Mouse (Mus musculus) frontal cortex, adult 2 months (tissue): ENCODE data around the gene Bcat1. TPM values are rescaled to one million over a fixed set of nuclear protein-coding genes. Genes with fewer than 3 reads are reported as not detected.
A peak's percentile ranks its signal among the peaks of the same experiment; 100 is the strongest.

Source experiments
- DNase-seq, 2 experiments: peaks; one replicate each; pipeline ENCODE4 v3.0.0; 2022; ENCODE audit warnings: low spot score in 1 of 2; ENCODE audit errors: extremely low spot score in 1 of 2
- polyA plus RNA-seq: library from polyadenylated mRNA; depleted of rRNA; stranded (reverse); fragments of >200 nt; gene quantifications from 2 replicates; pipeline ENCODE4 v1.2.3, GENCODE M21; 2012; rRNA removed

The Bcat1 gene
- polyA plus RNA-seq = 33.3 and 38.0 TPM in 2 replicates

DNA sequence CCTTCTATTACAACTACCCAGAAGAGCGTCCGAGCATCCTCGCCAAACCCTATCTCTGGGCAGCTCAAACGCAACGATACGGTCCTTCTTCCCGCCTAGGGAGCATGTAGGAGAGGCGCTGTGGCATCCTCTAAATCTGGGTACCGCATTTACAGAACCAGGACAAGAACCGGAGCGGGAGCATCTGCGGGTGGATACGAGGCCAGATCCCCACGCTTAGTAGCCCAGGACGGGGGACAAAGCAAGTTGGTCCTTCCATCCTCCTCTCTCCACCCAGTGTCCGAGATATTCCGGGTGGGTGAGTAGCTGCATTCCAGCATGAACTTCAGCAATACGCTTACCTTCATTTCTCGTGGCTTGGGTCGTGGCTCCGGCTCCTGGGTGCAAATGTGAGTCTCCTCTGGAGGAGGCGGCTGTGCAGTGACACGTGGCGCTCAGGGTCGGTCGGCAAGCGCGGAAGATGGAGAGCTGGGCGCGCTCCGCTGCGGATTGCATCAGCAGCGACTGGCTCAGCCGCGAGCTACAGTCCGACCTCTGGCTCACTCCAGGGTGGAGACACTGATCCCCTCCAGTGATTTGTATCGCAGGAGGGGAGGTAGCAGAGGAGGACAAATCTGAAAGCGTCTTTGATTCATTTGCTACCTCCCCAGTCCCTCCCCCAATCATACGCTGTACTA is at the start of gene Bcat1:
Gene Bcat1, minus strand, starts transcription at position 637 of the 677 bp plus-strand sequence.
- DNase-seq = peak in 1 of 2 experiments; percentile 21

DNA sequence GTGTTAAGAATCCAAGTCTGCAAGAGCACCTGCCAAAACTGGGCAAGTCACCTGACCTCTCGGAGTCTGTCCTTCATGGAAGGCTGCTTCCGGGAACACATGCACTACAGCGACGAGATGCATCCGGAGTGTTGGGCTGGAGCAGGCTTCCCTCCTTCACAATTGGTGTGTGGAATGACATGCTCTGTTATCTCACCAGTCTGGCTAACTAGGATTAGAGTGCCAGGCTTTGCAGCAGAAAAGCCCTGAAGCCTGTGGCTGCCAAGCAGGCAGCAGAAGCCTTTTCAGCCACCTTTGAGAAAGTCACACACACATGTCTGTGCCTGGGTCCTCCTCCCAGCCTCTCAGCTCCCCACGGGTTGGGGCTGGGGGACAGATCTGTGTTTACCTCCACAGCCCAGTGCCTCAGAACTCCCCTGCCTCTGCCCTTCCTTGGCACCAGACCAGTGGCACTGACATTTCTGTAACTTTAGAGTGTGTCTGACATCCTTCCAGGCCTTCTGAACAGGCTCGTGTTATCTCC is 49.7 kb upstream of the Bcat1 start:
- no peak for DNase-seq

DNA sequence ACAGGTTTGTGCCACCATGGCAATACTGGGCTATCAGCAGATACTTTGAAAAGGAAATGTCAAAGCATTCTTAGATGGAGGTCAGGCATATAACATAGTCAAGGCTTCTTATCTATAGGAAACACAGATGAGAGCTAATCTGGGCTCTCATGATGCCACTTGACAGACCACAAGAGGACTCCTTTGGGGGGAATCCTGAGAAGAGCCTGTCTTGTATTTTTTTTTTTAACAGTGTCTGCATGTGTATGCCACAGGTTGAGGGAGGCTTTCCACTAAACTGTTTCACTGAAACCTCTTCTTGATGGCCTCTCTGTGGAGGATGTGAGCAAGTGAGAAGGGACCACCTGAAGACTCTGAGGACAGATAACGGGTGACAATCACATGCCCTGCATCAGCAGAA is 48.6 kb upstream of the Bcat1 start:
- no peak for DNase-seq

DNA sequence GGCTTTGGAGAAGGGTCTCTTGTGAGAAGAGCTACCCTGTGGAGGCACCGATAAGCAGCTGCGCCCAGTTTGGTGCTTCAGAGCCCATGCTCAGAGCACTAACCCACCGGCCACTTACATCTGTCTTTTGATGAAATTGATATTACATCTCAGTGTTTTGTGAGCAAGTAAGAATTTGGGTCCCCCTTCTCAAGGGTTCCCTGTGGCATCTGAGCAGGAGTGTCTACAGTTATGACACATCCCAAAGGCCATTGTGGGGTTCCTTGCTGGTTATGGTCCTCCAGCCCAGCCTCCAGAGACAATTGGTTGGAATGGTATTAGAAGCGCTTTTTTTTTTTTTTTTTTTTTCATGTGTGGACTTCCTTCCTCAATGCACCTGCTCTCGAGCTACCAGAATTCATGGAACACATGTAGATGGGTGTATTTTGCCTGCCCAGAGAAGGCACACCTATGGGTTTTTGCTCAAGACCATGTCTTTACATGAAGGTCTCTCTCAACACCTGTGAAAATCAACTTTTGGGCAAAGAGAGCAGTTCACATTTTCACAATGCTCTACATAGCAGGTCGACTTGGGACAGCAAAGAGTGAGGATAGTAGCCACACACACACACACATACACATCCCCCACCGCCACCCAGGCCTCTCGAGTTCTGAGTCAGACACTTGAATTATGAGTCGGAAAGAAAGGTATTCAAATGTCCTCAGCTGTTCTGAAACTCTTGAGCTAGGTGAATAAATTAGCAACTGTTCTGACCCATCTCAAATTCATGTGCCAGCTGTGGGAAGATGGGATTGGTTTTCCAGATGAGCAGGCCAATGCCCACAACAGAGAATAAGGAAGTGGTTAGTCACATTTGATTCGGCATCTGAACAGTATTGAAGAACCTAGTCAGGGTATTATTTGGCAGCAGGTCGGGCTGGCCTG is 47.4 kb upstream of the Bcat1 start:
- DNase-seq = no peak

DNA sequence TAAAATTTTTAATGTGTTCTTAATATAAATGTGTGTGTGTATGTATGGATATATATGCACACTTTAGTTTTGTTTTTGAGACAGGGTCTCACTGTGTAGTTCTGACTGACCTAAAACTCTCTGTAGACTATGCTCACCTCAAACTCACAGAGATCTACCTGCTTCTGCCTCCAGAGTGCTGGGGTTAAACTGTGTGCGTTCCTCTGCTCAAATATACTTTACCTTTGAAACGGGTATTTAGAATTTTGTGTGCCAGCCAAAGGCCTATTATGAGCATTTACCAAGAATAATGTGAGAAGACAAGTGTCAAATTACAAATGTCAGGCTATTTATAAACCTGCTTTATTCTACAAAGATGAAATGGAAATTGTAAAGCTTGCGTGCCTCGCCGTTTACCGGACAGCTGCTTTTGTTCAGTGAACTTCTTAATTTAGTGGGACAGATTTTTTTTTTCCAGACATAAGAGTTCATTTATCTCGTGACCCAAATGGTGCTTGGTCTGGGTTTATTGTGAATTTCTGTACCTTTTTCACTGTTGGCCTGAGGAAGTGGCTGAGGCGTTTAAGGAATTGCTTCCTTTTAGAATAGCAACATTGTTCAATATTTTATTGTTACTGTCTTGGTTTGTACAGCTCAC is 46.6 kb upstream of the Bcat1 start:
- DNase-seq = no peak

DNA sequence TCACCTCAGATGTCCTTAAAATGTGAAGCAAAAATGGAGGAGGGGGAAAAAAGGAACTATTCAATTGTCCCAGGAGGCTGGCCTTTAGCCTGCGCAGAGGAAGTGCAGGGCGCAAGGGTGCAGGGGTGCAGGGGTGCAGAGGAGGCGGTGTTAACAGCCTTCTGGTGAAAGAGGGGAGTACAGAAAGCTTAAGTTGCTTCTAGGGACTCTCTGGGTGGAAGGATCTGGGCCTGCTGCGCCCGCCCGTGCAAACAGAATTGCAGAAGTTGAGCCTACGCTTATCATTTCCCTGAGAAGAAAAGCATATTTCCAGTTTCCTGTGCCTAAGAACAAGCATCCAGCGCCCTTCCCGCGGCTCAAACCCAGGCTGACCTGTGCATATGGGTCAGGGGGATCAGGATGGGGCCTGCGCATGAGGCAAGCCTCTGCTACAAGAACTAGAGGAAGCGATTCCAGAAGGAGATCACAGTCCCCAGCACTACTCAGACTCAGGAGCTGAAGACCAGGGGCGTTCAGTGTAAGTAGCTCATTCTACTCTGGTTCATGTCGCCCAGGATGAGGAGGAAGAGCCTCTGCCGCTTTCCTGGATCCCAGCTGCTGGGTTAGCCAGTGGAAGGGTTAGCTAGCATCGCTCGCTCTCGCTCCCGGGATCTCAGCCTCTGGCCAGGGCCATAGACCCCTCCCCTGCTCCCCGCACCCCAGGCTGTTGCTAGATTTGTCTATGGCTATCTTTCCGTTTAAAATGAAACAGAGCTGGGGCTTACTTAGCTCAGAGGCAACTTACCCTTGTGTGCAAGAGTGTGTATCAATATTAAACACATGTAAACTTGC is 45.8 kb upstream of the Bcat1 start:
- DNase-seq = no peak

DNA sequence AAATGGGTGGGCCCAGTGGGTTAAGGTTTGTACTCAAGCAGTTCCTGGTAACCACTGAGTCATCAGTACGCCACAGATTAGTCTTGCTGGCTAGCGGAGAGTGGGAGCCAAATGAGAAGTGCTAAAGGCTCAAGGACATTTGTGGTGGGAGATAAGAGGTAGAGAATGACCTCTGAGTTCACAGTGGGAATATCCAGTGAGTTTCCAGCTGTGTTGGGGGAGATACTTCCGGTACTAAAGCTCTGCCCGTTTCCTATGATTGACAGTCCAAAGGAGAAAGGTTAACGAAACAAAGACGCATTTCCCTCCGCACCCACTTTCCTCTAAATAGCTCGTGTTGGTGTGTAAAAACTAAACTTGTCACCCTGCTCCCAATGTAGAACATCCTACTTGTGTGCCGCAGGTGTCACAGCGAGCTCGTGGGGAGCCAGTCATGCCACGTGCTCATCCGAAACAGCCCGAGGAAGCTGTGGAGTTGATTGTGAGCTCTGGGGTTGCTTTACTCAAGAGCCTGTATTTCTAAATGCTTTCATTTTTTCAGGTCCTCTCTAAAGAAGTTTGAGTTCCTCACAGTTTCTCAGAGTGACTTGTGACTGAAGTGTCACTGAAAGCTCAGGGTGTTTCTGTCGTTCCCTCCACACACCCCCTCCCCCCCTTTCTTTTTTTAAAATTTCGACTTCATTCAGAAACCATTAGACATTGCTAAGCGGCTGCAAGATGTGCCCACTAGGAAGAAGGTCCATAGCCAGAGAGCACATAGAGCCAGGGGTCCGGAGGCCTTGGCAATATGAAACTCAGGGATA is 45.0 kb upstream of the Bcat1 start:
- peak in 1 of 2 experiments; percentile 28 for DNase-seq

DNA sequence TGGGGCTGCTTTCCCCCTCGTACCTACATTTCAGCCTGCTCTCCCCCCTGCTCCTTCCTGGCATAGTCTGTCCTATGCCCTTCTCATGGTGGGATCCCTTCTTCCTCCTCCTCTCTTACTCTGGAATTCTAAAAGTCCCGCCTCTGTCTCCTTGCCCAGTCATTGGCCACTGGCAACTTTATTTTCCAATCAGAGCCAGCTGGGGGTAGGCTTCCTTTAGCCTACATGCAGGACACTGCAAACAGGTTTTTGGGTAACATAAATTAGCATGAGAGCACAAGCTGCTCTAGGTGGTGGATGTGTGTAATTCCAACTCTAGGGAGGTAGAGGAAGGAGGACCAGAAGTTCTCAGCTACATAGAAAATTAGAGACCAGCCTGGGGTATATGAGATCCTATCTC is 44.1 kb upstream of the Bcat1 start:
- no peak for DNase-seq

DNA sequence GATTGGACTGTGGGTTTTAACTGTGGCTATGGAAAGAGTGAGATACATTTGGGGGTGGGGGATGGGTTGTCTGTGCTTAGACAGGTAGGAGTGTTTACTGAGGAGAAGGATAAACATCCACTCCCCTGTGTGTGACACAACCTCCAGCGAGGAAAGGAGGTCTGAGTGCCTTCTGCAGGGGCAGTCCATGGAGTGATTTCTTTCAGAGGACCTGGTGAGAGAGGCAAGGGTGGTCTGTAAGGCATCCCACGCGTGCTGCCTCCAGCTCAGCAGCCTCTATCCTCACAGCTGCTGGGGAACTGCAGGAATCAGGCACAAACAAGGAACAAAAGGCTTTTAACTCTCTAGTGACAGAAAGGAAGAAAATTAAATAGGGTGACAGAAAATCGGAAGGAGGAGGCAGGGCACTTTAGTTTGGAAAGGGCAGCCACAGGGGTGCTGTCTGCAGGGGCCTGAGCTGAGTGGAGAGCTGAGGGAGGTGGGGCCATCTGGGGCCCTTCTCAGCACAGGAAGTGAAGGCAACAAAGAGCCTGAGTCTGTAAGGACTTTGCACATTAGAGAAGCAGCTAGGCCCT is 40.2 kb upstream of the Bcat1 start:
- no peak for DNase-seq

DNA sequence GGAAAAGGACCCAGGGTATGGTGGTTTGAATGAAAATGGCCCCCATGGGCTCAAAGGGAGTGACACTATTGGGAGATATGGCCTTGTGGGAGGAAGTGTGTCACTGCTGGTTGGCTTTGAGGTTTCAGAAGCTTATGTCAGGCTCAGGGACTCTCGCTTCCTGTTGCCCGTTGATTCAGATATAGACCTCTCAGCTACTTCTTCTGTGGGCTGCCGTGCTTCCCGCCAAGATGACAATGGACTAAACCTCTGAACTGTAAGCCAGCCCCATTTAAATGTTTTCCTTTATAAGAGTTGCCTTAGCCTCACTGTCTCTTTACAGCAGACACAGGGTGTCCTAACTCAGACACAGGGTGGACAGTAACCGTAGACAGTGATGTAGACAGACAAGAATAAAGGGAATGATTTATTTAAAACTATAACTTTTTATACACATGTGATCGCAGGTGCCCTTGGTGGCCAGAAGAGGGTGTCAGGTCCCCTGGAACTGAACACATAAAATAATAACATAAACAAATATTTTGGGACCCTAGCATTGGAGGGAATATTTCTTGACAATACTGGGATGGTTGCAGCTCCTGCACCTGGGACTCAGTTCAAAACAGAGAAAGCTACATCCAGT is 39.6 kb upstream of the Bcat1 start, which contains the start of gene Lrmp:
Gene Lrmp, plus strand, starts transcription at position 178 of the 622 bp plus-strand sequence.
- DNase-seq = no peak

DNA sequence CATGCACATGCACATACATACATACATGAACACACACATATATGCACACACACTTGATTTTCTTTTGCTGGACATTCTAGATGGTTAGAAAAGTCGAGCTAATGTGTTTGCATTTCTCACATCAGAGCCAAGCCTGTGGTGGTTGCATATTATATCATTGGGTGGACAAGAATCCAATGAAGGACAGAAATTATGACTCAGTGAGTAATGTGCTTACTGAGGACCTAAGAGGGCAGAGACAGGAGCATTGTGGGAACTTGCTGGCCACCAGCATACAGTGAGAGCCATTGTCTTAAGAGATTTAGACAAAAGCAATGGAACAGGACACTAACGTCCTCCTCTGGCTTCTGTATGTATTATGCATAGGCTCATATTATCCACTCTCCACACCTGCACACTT is 38.6 kb upstream of the Bcat1 start:
- no peak for DNase-seq

DNA sequence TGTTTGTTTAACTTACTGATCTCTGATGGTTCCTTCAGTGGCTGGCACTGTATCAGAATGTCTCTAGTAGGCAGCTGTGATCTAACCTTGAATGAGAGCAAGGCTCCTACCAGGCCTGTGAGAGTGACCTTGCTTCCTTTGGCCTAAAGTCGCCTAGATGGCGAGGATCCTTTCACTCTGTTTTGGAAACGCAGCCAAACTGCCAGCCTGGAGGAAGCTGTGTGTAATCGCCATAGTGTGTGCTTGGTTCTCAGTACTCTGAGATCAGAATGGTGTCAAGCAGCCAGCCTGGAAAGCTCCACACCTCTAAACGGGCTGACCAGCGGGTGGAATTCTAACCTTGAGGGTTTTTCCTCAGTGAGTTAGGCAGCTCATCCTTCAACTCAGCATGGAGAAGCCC is 36.9 kb upstream of the Bcat1 start:
- DNase-seq = no peak

DNA sequence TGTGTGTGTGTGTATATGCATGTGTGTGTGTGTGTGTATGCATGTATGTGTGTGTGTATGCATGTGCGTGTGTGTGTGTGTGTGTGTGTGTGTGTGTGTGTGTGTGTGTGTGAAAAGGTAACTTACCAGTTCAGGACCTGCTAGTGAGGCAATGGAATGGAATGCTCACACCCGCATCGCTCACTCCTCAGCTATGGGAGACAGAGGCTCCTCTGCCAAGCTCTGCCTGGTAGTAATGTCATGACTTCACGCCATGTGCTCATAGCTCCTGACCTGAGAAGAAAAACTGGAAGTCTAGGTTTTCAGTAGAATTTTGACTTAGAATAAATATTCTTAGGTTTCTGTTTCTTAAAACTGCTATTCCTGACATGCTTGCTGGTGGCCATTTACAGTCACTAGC is 34.8 kb upstream of the Bcat1 start:
- no peak for DNase-seq

DNA sequence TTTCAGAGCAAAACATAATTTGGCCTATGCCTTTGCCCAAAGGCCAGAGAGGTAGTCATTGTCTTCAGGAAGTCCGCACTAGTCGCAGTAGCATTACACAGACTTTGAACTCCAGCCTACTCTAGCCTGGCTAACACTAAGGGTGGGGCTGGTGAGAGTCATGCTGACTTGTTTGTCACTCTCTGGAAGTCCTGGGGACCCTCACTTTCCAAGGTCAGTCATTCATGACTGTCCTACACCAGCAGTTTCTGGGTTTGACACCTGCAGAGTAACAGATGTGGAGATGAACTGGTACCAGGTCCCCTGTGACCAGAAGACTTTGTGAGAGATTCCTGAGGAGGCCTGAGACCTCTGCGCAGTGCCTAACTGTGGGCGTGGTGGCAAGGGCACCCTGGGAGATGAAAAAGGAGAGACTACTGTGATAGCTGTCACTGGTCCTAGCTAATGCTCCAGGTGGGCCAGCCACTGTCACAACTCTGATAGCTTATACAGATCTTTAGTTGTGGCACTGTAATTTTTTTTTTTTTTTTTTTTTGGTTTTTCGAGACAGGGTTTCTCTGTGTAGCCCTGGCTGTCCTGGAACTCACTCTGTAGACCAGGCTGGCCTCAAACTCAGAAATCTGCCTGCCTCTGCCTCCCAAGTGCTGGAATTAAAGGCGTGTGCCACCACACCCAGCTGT is 30.3 kb upstream of the Bcat1 start:
- DNase-seq = no peak

DNA sequence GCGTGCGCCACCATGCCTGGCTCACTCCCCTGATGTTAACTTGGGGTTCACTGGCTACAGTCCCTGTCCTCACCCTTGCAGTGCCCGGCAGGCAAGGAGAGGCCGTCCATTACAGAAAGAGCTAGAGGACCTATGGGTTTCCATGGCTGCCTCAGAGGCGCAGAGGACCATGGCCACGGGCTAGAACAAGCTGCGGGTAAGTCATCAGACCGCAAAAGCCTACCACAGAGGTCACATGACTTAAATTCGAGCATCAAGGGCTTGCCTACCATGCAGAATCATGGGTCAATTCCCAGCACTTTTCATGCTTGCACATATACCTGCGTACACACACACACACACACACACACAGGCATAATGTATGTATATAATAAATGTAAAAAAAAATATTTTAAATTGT is 29.5 kb upstream of the Bcat1 start:
- no peak for DNase-seq

DNA sequence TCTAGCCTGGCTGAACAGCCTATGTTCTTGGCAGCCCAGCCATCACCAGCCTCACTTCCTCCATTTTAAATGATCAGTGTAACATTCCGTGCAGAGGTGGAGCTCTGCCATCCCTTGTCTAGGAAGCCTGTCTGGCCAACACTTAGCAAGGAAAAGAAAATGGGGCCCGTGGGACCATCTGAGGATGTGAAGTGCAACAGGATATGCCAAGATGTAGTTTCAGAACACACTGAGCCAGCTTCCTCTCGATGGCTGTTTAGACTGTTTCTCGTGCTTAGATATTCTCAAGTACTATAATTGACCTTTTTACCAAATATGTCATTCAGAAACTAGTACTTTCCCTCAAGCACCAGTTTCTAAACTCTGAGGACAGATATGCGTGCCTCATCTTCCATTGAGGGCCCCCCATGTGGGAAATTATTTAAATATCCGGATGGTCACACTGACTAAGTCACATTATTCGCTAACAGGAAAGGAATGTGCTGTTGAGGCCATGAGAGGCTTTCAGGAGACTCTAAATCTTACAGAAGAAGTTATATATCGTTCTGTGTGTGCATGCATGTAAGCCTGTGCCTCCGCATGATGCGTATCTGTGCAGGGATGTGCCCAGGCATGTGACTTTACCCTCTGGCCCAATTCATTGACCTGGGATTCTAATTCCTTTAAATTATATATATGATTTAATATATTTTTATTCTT is 28.4 kb upstream of the Bcat1 start:
- no peak for DNase-seq

DNA sequence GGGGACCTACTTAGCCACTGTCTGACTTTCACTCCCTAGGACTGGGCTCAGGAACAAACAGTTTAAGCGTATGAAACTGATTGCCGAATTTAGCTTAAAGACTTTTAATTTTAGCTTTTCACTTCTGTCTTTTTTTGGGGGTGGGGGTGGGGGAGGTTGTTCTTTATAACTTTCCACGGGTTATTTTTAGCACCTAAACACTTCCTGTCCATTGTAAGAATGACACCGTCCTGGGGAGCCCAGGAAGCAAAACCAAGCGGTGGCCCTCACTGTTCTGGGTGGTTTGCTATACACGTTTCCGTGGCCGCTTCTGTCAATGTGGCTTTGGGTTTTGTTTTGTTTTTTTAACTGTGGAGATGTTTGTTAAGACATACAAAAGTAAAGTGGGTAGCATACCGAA is 24.9 kb upstream of the Bcat1 start:
- DNase-seq = no peak
